Mouse (Mus musculus): ENCODE results near the gene Fuca1.

GRCm38 (mm10) chr4:135972911-135973811 is 52.6 kb downstream of the Fuca1 start:
- TF ChIP-seq CTCF (IDR thresholded peaks at IDR 0.05; ENCODE audit: low read depth) (no peak), EP300 (IDR thresholded peaks at IDR 0.05; ENCODE audit: low read depth) (no peak)
